Mouse (Mus musculus) brain, embryonic 14.5 days (tissue): ENCODE measurements around the gene AI661453.

ENCODE experiments used
- CTCF ChIP-seq: fragments of 200-500 bp; IDR thresholded peaks from 2 replicates; pipeline ENCODE4 v1.5.1; 2012; ENCODE audit warnings: inconsistent platforms, mild to moderate bottlenecking, moderate library complexity, borderline replicate concordance; ENCODE audit not compliant: insufficient read depth, insufficient read length; ENCODE audit errors: extremely low read depth
- POLR2A ChIP-seq: fragments of 200-500 bp; IDR thresholded peaks from 2 replicates; pipeline ENCODE4 v1.6.1; 2012; ENCODE audit warnings: mild to moderate bottlenecking, inconsistent platforms, borderline replicate concordance; ENCODE audit not compliant: poor library complexity, insufficient read depth, insufficient read length, severe bottlenecking; ENCODE audit errors: extremely low read depth

DNA sequence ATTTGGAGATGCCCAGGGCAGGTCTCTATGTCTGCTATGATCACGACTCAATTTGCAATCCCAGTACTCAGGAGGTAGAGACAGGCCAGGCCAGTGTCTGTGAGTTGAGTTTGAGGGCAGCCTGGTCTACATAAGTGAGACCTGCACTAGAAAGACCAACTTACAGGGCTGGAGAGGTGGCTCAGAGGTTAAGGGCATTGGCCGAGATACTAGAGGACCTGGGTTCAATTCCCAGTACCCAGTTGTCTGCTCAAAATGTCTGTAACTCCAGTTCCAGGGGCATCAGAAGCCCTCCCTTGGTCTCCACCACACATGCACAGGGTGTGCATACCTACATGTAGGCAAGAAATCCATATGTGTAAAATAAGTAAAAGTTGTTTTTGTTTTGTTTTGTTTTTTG, 71.1 kb downstream of the AI661453 start:
- no peak for TF ChIP-seq CTCF
- TF ChIP-seq POLR2A: no peak
